Mouse (Mus musculus) limb, embryonic 10.5 days (tissue): ENCODE measurements around the gene Rbms3. TPM values are rescaled to one million over a fixed set of nuclear protein-coding genes. Genes with fewer than 3 reads are reported as not detected.

Source experiments
- DNase-seq: peaks from one replicate; pipeline ENCODE4 v3.0.0-alpha.2; 2017; ENCODE audit warnings: low spot score
- H3K27ac ChIP-seq: fragments of 300-500 bp; sonication (generic); 2 replicates; pipeline ENCODE4 v1.5.1; 2016; ENCODE audit warnings: mild to moderate bottlenecking
- H3K27me3 ChIP-seq: fragments of 300-500 bp; sonication (generic); 2 replicates; pipeline ENCODE4 v1.6.1; 2016; ENCODE audit warnings: low read depth, mild to moderate bottlenecking; ENCODE audit not compliant: poor library complexity, severe bottlenecking
- H3K36me3 ChIP-seq: fragments of 300-500 bp; sonication (generic); 2 replicates; pipeline ENCODE4 v1.6.1; 2016; ENCODE audit warnings: mild to moderate bottlenecking, moderate library complexity
- H3K4me1 ChIP-seq: fragments of 300-500 bp; sonication (generic); 2 replicates; pipeline ENCODE4 v1.6.1; 2016
- H3K4me3 ChIP-seq: fragments of 300-500 bp; sonication (generic); 2 replicates; pipeline ENCODE4 v1.5.1; 2016; ENCODE audit warnings: mild to moderate bottlenecking, moderate library complexity
- H3K9me3 ChIP-seq: fragments of 300-500 bp; sonication (generic); replicated peaks from 2 replicates; pipeline ENCODE4 v1.6.1; 2016; ENCODE audit warnings: mild to moderate bottlenecking
- WGBS: fragments of 180-500 bp; shearing (Covaris S2); methylation state at CpG from one replicate; pipeline ENCODE4 v1.1.7; 2016; 5-methylcytosine and 5-hydroxymethylcytosine counted together
- polyA plus RNA-seq: library from polyadenylated mRNA; unstranded; fragments of >200 nt; fragmentation: Nextera tagmentation; extraction: Ambion mirVana; gene quantifications from 2 replicates; pipeline ENCODE4 v1.2.1, GENCODE M21; 2016

Gene Rbms3
- polyA plus RNA-seq, 1 experiment from 2014 or later: 35.2 TPM

GRCm38 (mm10) chr9:117361431-117361830 lies 268.3 kb downstream of the Rbms3 start:
- no peaks in the 10 kb centered on the region for H3K27me3 ChIP-seq
- no peaks in the 10 kb centered on the region for H3K36me3 ChIP-seq
- WGBS: 70% methylated on average over 5 of the region's 5 CpGs
- H3K4me1 ChIP-seq: peaks cover 20% of the 10 kb centered on the region
- H3K4me3 ChIP-seq: no peak overlapping the region
- no peak for DNase-seq
- H3K27ac ChIP-seq: no peak overlapping the region
- no peaks in the 10 kb centered on the region for H3K9me3 ChIP-seq

- DNase-seq: peak; percentile 48
- 44% methylated on average over 9 of the region's 9 CpGs for WGBS
- Histone ChIP-seq H3K36me3 (no peaks in the 10 kb centered on the region), H3K4me1 (peaks cover 9% of the 10 kb centered on the region), H3K27me3 (no peaks in the 10 kb centered on the region), H3K4me3 (no peak overlapping the region), H3K27ac (peak overlapping the region; percentile 69), H3K9me3 (no peaks in the 10 kb centered on the region)
Measured at GRCm38 (mm10) chr9:117356764-117357442, 272.8 kb downstream of the Rbms3 start.

GRCm38 (mm10) chr9:117355501-117355900 lies 274.2 kb downstream of the Rbms3 start:
- no peak overlapping the region for H3K27ac ChIP-seq
- no peaks in the 10 kb centered on the region for H3K9me3 ChIP-seq
- H3K27me3 ChIP-seq: no peaks in the 10 kb centered on the region
- no peaks in the 10 kb centered on the region for H3K36me3 ChIP-seq
- H3K4me1 ChIP-seq: peaks cover 9% of the 10 kb centered on the region
- no peak overlapping the region for H3K4me3 ChIP-seq
- DNase-seq: no peak
- WGBS: 66% methylated on average over 5 of the region's 5 CpGs

GRCm38 (mm10) chr9:117342336-117342735 lies 287.4 kb downstream of the Rbms3 start:
- WGBS: 89% methylated on average over 4 of the region's 4 CpGs
- no peak for DNase-seq
- Histone ChIP-seq H3K27me3 (no peaks in the 10 kb centered on the region), H3K4me3 (no peak overlapping the region), H3K27ac (no peak overlapping the region), H3K4me1 (no peaks in the 10 kb centered on the region), H3K36me3 (no peaks in the 10 kb centered on the region), H3K9me3 (no peaks in the 10 kb centered on the region)

- Histone ChIP-seq H3K4me1 (no peaks in the 10 kb centered on the region), H3K36me3 (no peaks in the 10 kb centered on the region), H3K27me3 (no peaks in the 10 kb centered on the region), H3K27ac (no peak overlapping the region), H3K4me3 (no peak overlapping the region), H3K9me3 (no peaks in the 10 kb centered on the region)
- DNase-seq: no peak
- WGBS: 95% methylated on average over 5 of the region's 5 CpGs
Measured at GRCm38 (mm10) chr9:117330681-117331080, 299.0 kb downstream of the Rbms3 start.

GRCm38 (mm10) chr9:117319271-117319670 lies 310.4 kb downstream of the Rbms3 start:
- no peaks in the 10 kb centered on the region for H3K9me3 ChIP-seq
- 95% methylated on average over 3 of the region's 3 CpGs for WGBS
- no peak for DNase-seq
- no peaks in the 10 kb centered on the region for H3K36me3 ChIP-seq
- H3K4me3 ChIP-seq: no peak overlapping the region
- no peaks in the 10 kb centered on the region for H3K27me3 ChIP-seq
- peak overlapping the region; percentile 54; the same call in 1 of the 2 replicates for H3K27ac ChIP-seq
- H3K4me1 ChIP-seq: peaks cover 16% of the 10 kb centered on the region

GRCm38 (mm10) chr9:117318461-117318860 lies 311.3 kb downstream of the Rbms3 start:
- H3K27ac ChIP-seq: peak overlapping the region; percentile 54; the same call in 1 of the 2 replicates
- DNase-seq: no peak

GRCm38 (mm10) chr9:117317251-117317650 lies 312.5 kb downstream of the Rbms3 start:
- Histone ChIP-seq H3K4me3 (no peak overlapping the region), H3K9me3 (no peaks in the 10 kb centered on the region), H3K27me3 (no peaks in the 10 kb centered on the region), H3K36me3 (no peaks in the 10 kb centered on the region), H3K4me1 (peaks cover 16% of the 10 kb centered on the region), H3K27ac (no peak overlapping the region; the same call in 1 of the 2 replicates)
- WGBS: 93% methylated on average over 7 of the region's 7 CpGs
- no peak for DNase-seq

More at GRCm38 (mm10) chr9:117318461-117318860, 311.3 kb downstream of the Rbms3 start:
- Histone ChIP-seq H3K27me3 (no peaks in the 10 kb centered on the region), H3K9me3 (no peaks in the 10 kb centered on the region), H3K36me3 (no peaks in the 10 kb centered on the region), H3K4me1 (peaks cover 16% of the 10 kb centered on the region), H3K4me3 (no peak overlapping the region)
- 57% methylated on average over 4 of the region's 4 CpGs for WGBS

- no peaks in the 10 kb centered on the region; the same call in 1 of the 2 replicates for H3K9me3 ChIP-seq
- H3K4me3 ChIP-seq: no peak overlapping the region
- no peak for DNase-seq
- H3K36me3 ChIP-seq: no peaks in the 10 kb centered on the region
- H3K27ac ChIP-seq: no peak overlapping the region
- WGBS: 92% methylated on average over 11 of the region's 11 CpGs
- no peaks in the 10 kb centered on the region for H3K27me3 ChIP-seq
- H3K4me1 ChIP-seq: peaks cover 9% of the 10 kb centered on the region
Measured at GRCm38 (mm10) chr9:117313642-117314041, 316.1 kb downstream of the Rbms3 start.

- Histone ChIP-seq H3K27ac (no peak overlapping the region), H3K9me3 (no peaks in the 10 kb centered on the region; the same call in 1 of the 2 replicates), H3K4me1 (no peaks in the 10 kb centered on the region), H3K27me3 (no peaks in the 10 kb centered on the region), H3K4me3 (no peak overlapping the region), H3K36me3 (no peaks in the 10 kb centered on the region)
- no peak for DNase-seq
Measured at GRCm38 (mm10) chr9:117309809-117310208, 319.9 kb downstream of the Rbms3 start.

GRCm38 (mm10) chr9:117298991-117299390 lies 330.7 kb downstream of the Rbms3 start:
- Histone ChIP-seq H3K27me3 (no peaks in the 10 kb centered on the region), H3K9me3 (no peaks in the 10 kb centered on the region), H3K4me1 (no peaks in the 10 kb centered on the region), H3K4me3 (no peak overlapping the region), H3K36me3 (no peaks in the 10 kb centered on the region), H3K27ac (no peak overlapping the region)
- DNase-seq: no peak
- WGBS: 80% methylated on average over 7 of the region's 7 CpGs

GRCm38 (mm10) chr9:117297662-117298531 lies 331.8 kb downstream of the Rbms3 start:
- WGBS: 57% methylated on average over 15 of the region's 15 CpGs

More at GRCm38 (mm10) chr9:117297662-117298531, 331.8 kb downstream of the Rbms3 start:
- Histone ChIP-seq H3K9me3 (no peaks in the 10 kb centered on the region), H3K4me1 (no peaks in the 10 kb centered on the region), H3K27me3 (no peaks in the 10 kb centered on the region), H3K27ac (no peak overlapping the region), H3K36me3 (no peaks in the 10 kb centered on the region), H3K4me3 (no peak overlapping the region)
- no peak for DNase-seq
